Mouse (Mus musculus) left cerebral cortex, postnatal 14 days (tissue): Measurements from ENCODE around the gene Cyp2s1. TPM values are rescaled to one million over a fixed set of nuclear protein-coding genes. Genes with fewer than 3 reads are reported as not detected.
A peak's percentile ranks its signal among the peaks of the same experiment; 100 is the strongest.

ENCODE experiments used
- DNase-seq, 2 experiments: peaks; one replicate each; pipeline ENCODE4 v3.0.0; 2021 to 2022; ENCODE audit warnings: low spot score in 2 of 2, mixed read lengths in 1 of 2
- intact Hi-C: fragments of 180-260 bp; cut with DNase I; formaldehyde crosslinking; loops from one replicate; pipeline ENCODE4 v1.15.1; 2025
- total RNA-seq, 2 experiments: library from RNA; stranded (reverse); gene quantifications; 2 replicates each; pipeline ENCODE4 v1.2.3; 2021

Gene Cyp2s1
- total RNA-seq, 2 experiments from 2014 or later, result 3.5 to 4.6 TPM

- intact Hi-C loops, result no loop called here
- DNase-seq, result no peak
These were observed 31.0 kb downstream of the Cyp2s1 start for GRCm38 (mm10) chr7:25785752-25786151.

GRCm38 (mm10) chr7:25784808-25785207 lies 31.9 kb downstream of the Cyp2s1 start:
- DNase-seq, result no peak
- intact Hi-C loops, result no loop called here

GRCm38 (mm10) chr7:25783746-25784145 lies 33.0 kb downstream of the Cyp2s1 start:
- intact Hi-C loops, result no loop called here
- no peak for DNase-seq

- intact Hi-C loops, result no loop called here
- DNase-seq, result no peak
These were observed 34.0 kb downstream of the Cyp2s1 start for GRCm38 (mm10) chr7:25782744-25783143.

GRCm38 (mm10) chr7:25781937-25782610 lies 34.6 kb downstream of the Cyp2s1 start:
- intact Hi-C loops, result no loop called here
- DNase-seq, result no peak

- intact Hi-C loops, result no loop called here
- peak; percentile 35 to 85 for DNase-seq
These were observed 35.3 kb downstream of the Cyp2s1 start for GRCm38 (mm10) chr7:25781321-25781936.

- no peak for DNase-seq
- intact Hi-C loops, result no loop called here
These were observed 36.0 kb downstream of the Cyp2s1 start for GRCm38 (mm10) chr7:25780753-25781152.

GRCm38 (mm10) chr7:25780021-25780420 lies 36.7 kb downstream of the Cyp2s1 start:
- intact Hi-C loops, result no loop called here
- no peak for DNase-seq

GRCm38 (mm10) chr7:25768229-25768628 lies 48.5 kb downstream of the Cyp2s1 start:
- no peak for DNase-seq
- intact Hi-C loops, result no loop called here

GRCm38 (mm10) chr7:25766108-25766507 lies 50.6 kb downstream of the Cyp2s1 start:
- DNase-seq, result no peak
- intact Hi-C loops, result no loop called here

GRCm38 (mm10) chr7:25764221-25764620 lies 52.5 kb downstream of the Cyp2s1 start:
- intact Hi-C loops, result no loop called here
- no peak for DNase-seq

- no peak for DNase-seq
- intact Hi-C loops, result no loop called here
These were observed 53.0 kb downstream of the Cyp2s1 start for GRCm38 (mm10) chr7:25763678-25764077.

- intact Hi-C loops, result no loop called here
- peak in 1 of 2 experiments; percentile 16 for DNase-seq
These were observed 55.4 kb downstream of the Cyp2s1 start for GRCm38 (mm10) chr7:25761354-25761753.

GRCm38 (mm10) chr7:25756011-25756410 lies 60.7 kb downstream of the Cyp2s1 start:
- intact Hi-C loops, result loop anchor here (1.0 kb wide), 1 partner anchor 49 kb away; no protein-coding TSS in a partner anchor
- peak; percentile 92 to 96 for DNase-seq

GRCm38 (mm10) chr7:25755468-25755833 lies 61.3 kb downstream of the Cyp2s1 start:
- peak; percentile 68 to 85 for DNase-seq
- intact Hi-C loops, result no loop called here

- DNase-seq, result peak; percentile 100
- intact Hi-C loops, result no loop called here
These were observed 61.8 kb downstream of the Cyp2s1 start, which contains the start of gene Hnrnpul1 for GRCm38 (mm10) chr7:25754738-25755467. Gene Hnrnpul1, minus strand, starts transcription at chr7:25754757.

- intact Hi-C loops, result no loop called here
- no peak for DNase-seq
These were observed 62.3 kb downstream of the Cyp2s1 start for GRCm38 (mm10) chr7:25754439-25754737.

GRCm38 (mm10) chr7:25753643-25754438 lies 62.9 kb downstream of the Cyp2s1 start:
- DNase-seq, result peak; percentile 24 to 36
- intact Hi-C loops, result no loop called here

GRCm38 (mm10) chr7:25753076-25753475 lies 63.6 kb downstream of the Cyp2s1 start:
- no peak for DNase-seq
- intact Hi-C loops, result no loop called here
